Mouse (Mus musculus): ENCODE data around the gene Zranb1.

- TF ChIP-seq MAFK (IDR thresholded peaks at IDR 0.05; ENCODE audit: insufficient read depth, low read depth, low read length) (no peak), HCFC1 (IDR thresholded peaks at IDR 0.05; ENCODE audit: borderline replicate concordance, insufficient read depth, low read length) (no peak)
Observed at GRCm38 (mm10) chr7:133010477-133010876, 79.5 kb downstream of the Zranb1 start.

All from ES-E14 (cell line).